Mouse (Mus musculus) lung, embryonic 15.5 days (tissue): ENCODE measurements around the gene Capzb. TPM values are rescaled to one million over a fixed set of nuclear protein-coding genes. Genes with fewer than 3 reads are reported as not detected.

ENCODE experiments used
- ATAC-seq: fragments of 200-750 bp; cut with Nextera tagmentation; 2 replicates; pipeline ENCODE4 v1.8.0; 2017; ENCODE audit warnings: moderate number of reproducible peaks, borderline replicate concordance; ENCODE audit not compliant: low FRiP score, low TSS enrichment; ENCODE audit errors: extremely low read depth
- H3K27ac ChIP-seq: fragments of 300-500 bp; sonication (generic); 2 replicates; pipeline ENCODE4 v1.5.1; 2015; ENCODE audit warnings: moderate library complexity, mild to moderate bottlenecking, inconsistent platforms
- H3K27me3 ChIP-seq: fragments of 300-500 bp; sonication (generic); 2 replicates; pipeline ENCODE4 v1.6.1; 2015; ENCODE audit warnings: inconsistent platforms
- H3K36me3 ChIP-seq: fragments of 300-500 bp; sonication (generic); 2 replicates; pipeline ENCODE4 v1.6.1; 2015; ENCODE audit warnings: inconsistent platforms
- H3K4me1 ChIP-seq: fragments of 300-500 bp; sonication (generic); 2 replicates; pipeline ENCODE4 v1.6.1; 2015; ENCODE audit warnings: inconsistent platforms
- H3K4me2 ChIP-seq: fragments of 300-500 bp; sonication (generic); 2 replicates; pipeline ENCODE4 v1.6.1; 2015; ENCODE audit warnings: inconsistent platforms, mild to moderate bottlenecking, moderate library complexity
- H3K4me3 ChIP-seq: fragments of 300-500 bp; sonication (generic); 2 replicates; pipeline ENCODE4 v1.5.1; 2015; ENCODE audit warnings: mild to moderate bottlenecking, inconsistent platforms
- H3K9ac ChIP-seq: fragments of 300-500 bp; sonication (generic); 2 replicates; pipeline ENCODE4 v1.6.1; 2015; ENCODE audit warnings: inconsistent platforms
- H3K9me3 ChIP-seq: fragments of 300-500 bp; sonication (generic); 2 replicates; pipeline ENCODE4 v1.6.1; 2016; ENCODE audit warnings: inconsistent platforms
- WGBS: fragments of 180-500 bp; shearing (Covaris S2); methylation state at CpG from one replicate; pipeline ENCODE4 v1.1.7; 2015; 5-methylcytosine and 5-hydroxymethylcytosine counted together
- polyA plus RNA-seq: library from polyadenylated mRNA; unstranded; fragments of >200 nt; fragmentation: Nextera tagmentation; extraction: Ambion mirVana; gene quantifications from 2 replicates; pipeline ENCODE4 v1.2.1, GENCODE M21; 2015

Capzb gene
- polyA plus RNA-seq, 1 experiment from 2014 or later = 467 TPM

DNA sequence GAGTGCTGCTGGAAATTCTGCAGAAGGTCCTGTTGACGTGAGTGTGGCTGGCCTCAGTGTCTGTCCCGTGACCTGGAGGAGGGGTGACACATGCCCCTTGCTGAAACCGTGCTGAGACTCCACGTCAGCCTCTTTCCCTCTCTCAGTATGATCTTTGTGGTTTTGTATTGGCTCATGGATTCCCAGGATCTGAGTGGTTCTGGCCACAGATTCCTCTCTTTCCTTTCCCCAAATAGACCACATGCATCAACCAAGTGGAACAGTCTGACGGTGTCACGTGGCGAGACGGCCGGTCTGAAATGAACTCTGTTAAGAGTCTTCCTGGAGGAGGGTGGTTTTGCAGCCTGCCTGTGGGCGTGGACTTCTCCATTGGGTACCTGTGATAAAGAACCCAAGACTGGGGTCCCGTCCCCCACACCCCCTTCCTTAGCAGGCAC is 21.3 kb downstream of the Capzb start:
- Histone ChIP-seq H3K4me3 (no peak overlapping the region), H3K4me1 (peaks cover 67% of the 10 kb centered on the region), H3K27ac (no peak overlapping the region), H3K36me3 (peaks cover 7% of the 10 kb centered on the region; the same call in 1 of the 2 replicates), H3K9ac (no peak overlapping the region), H3K27me3 (no peaks in the 10 kb centered on the region), H3K9me3 (no peaks in the 10 kb centered on the region), H3K4me2 (no peak overlapping the region)
- WGBS = 47% methylated on average over 11 of the region's 11 CpGs
- ATAC-seq = no peak

DNA sequence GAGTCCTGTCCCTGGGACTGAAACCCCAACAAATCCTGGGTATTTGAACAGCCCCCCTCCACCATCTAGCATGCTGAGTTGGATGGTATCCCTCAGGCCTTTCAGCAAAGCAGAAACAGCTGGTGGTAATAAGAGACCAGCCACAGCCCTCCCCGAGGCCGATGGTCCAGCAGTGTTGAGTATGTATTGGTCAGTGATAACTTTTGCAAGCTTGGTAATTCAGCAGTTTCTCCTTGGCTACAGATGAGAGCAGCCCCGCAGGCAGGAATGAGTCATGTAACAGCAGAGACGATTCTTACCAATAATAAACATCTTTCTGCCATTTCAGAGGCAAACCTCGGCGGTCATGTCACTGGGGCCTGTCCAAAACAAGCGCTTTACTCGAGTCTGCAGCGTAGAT is 23.9 kb downstream of the Capzb start:
- ATAC-seq = no peak
- peaks cover 7% of the 10 kb centered on the region; the same call in 1 of the 2 replicates for H3K36me3 ChIP-seq
- no peak overlapping the region for H3K9ac ChIP-seq
- H3K4me2 ChIP-seq = no peak overlapping the region
- no peak overlapping the region for H3K27ac ChIP-seq
- H3K4me3 ChIP-seq = no peak overlapping the region
- 62% methylated on average over 9 of the region's 9 CpGs for WGBS
- H3K4me1 ChIP-seq = peaks cover 55% of the 10 kb centered on the region
- H3K27me3 ChIP-seq = no peaks in the 10 kb centered on the region
- H3K9me3 ChIP-seq = no peaks in the 10 kb centered on the region

DNA sequence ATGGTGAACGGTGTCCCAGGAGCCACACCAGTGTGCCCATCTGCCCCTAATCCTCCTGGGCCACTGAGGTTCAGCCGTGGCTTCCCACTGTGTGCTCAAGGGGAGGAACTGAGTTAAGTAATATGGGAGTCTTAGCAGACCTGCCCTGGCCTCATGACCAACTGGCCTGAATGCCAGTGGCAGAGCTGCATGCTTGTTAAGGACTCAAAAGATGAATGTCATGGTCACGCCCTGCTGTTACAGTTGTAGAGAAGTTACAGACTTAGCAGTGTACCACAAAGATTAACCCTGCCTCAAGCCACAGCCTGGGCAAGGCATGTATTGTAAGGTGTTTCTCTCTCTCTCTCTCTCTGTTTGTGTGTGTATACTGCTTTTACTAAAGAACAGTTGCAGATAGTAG is 25.8 kb downstream of the Capzb start:
- Histone ChIP-seq H3K27ac (no peak overlapping the region), H3K4me3 (no peak overlapping the region), H3K9ac (no peak overlapping the region), H3K4me2 (no peak overlapping the region), H3K27me3 (no peaks in the 10 kb centered on the region), H3K36me3 (peaks cover 7% of the 10 kb centered on the region; the same call in 1 of the 2 replicates), H3K4me1 (peaks cover 37% of the 10 kb centered on the region), H3K9me3 (no peaks in the 10 kb centered on the region)
- ATAC-seq = no peak
- WGBS = 90% methylated on average over 3 of the region's 3 CpGs

DNA sequence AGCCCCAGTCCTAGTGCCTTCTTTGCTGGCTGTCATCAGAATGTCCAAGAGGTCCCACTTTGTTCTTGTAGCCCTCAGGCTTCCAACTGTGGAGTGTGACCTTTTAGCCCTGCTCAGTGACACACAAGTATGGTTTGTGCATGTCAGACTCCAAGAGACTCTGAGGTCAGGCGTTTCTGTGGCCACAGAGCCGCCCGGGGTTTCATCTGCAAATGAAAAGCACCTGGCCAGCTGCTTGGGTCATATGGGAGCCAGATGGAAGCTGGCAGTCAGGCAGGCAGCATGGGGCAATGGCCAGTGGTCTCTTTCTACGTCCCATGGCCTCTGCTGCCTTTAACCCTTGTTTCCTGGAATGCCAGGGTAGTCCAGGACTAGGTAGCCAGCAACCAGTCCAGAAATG is 27.0 kb downstream of the Capzb start:
- no peak overlapping the region for H3K27ac ChIP-seq
- no peak overlapping the region for H3K4me3 ChIP-seq
- 87% methylated on average over 4 of the region's 4 CpGs for WGBS
- H3K9me3 ChIP-seq = no peaks in the 10 kb centered on the region
- no peaks in the 10 kb centered on the region for H3K27me3 ChIP-seq
- no peak for ATAC-seq
- peaks cover 26% of the 10 kb centered on the region for H3K4me1 ChIP-seq
- H3K4me2 ChIP-seq = no peak overlapping the region
- H3K9ac ChIP-seq = no peak overlapping the region
- H3K36me3 ChIP-seq = peaks cover 7% of the 10 kb centered on the region; the same call in 1 of the 2 replicates

DNA sequence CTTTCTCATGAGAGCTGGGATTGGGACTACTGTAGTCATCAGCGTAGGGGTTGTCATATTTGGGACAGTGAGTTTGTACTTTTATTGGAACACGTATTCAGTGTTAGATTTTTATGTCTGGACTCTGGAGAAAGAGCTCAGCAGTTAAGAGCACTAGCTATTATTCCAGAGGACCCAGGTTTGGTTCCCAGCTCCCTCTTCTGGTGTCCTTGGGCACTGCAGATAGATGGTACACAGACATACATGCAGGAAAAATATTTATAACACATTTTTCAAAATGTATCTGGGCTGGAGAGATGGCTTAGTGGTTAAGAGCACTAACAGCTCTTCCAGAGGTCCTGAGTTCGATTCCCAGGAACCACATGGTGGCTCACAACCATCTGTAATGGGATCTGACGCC is 28.3 kb downstream of the Capzb start:
- Histone ChIP-seq H3K4me1 (peaks cover 17% of the 10 kb centered on the region), H3K9ac (no peak overlapping the region), H3K36me3 (peaks cover 7% of the 10 kb centered on the region), H3K4me3 (no peak overlapping the region), H3K27me3 (no peaks in the 10 kb centered on the region), H3K9me3 (no peaks in the 10 kb centered on the region), H3K27ac (no peak overlapping the region), H3K4me2 (no peak overlapping the region)
- no peak for ATAC-seq
- WGBS = 94% methylated on average over 4 of the region's 4 CpGs

DNA sequence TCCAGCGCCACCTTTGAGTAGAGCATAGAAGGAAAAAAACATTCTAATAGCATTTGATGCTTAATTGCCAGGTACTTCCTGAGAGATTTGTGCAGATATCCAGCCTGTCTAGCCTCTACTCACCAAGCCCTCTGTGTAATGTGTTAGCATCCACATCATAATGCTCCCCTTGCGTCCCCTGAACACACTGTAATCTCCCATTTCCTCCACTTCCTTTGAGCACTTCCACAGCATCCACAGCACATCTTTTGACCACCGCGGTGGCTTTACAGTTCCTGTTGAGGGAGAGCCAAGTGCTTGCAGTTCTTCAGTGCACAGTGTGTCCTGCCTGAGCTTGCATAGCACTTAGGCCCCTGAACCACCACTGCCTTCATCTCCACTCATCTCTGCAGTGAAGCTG is 29.1 kb downstream of the Capzb start:
- H3K27ac ChIP-seq = no peak overlapping the region
- peaks cover 18% of the 10 kb centered on the region; the same call in 1 of the 2 replicates for H3K4me1 ChIP-seq
- WGBS = 82% methylated on average over 4 of the region's 4 CpGs

DNA sequence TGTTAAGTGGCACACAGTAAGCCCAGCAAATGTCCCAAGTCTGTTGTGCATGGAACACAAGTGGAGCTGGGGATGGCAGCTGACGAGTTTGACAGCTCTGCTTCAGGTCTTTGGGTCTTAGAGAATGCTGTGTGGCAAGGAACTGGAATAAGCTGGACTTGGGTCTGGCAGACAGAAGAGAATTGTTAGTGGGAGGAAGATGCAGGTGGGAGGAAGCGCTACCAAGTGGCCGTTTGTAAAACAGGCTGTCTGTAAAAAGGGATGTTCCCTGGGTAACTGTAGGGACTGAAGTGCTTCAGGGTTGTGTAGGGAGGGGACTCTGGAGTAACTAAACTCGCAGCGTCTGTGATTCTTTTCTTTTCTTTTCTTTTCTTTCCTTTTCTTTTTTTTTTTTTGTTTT is 32.4 kb downstream of the Capzb start:
- Histone ChIP-seq H3K4me2 (no peak overlapping the region), H3K27ac (no peak overlapping the region), H3K9ac (no peak overlapping the region), H3K27me3 (no peaks in the 10 kb centered on the region), H3K9me3 (no peaks in the 10 kb centered on the region), H3K4me3 (no peak overlapping the region), H3K36me3 (peaks cover 8% of the 10 kb centered on the region), H3K4me1 (peaks cover 37% of the 10 kb centered on the region)
- WGBS = 74% methylated on average over 5 of the region's 5 CpGs
- no peak for ATAC-seq

More for the DNA sequence above, 29.1 kb downstream of the Capzb start:
- ATAC-seq = no peak
- no peak overlapping the region for H3K9ac ChIP-seq
- H3K9me3 ChIP-seq = no peaks in the 10 kb centered on the region
- peaks cover 15% of the 10 kb centered on the region for H3K36me3 ChIP-seq
- no peaks in the 10 kb centered on the region for H3K27me3 ChIP-seq
- no peak overlapping the region for H3K4me3 ChIP-seq
- no peak overlapping the region for H3K4me2 ChIP-seq

DNA sequence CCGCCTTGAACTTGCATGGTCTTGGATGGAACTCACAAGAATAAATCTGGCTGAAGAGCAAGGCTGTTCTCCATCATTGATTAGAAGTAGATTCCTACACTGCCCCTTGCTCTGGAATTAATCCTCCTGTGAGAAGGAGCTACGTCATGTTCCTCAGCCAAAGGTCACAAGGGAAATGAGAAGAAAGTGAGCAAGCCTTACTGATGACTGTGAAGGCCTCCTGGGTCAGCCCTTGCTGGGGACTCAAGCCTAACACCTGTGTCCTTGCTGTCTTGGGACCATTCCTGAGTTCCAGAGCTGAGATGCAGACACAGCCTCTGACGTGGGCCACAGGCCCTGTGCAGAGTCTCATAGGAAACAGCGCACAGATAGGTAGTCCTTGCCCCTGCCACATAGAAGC is 33.2 kb downstream of the Capzb start:
- Histone ChIP-seq H3K9me3 (no peaks in the 10 kb centered on the region), H3K4me1 (peaks cover 45% of the 10 kb centered on the region), H3K27ac (no peak overlapping the region), H3K27me3 (no peaks in the 10 kb centered on the region), H3K9ac (no peak overlapping the region), H3K36me3 (peaks cover 8% of the 10 kb centered on the region), H3K4me3 (no peak overlapping the region), H3K4me2 (no peak overlapping the region)
- no peak for ATAC-seq
- 78% methylated on average over 4 of the region's 4 CpGs for WGBS

DNA sequence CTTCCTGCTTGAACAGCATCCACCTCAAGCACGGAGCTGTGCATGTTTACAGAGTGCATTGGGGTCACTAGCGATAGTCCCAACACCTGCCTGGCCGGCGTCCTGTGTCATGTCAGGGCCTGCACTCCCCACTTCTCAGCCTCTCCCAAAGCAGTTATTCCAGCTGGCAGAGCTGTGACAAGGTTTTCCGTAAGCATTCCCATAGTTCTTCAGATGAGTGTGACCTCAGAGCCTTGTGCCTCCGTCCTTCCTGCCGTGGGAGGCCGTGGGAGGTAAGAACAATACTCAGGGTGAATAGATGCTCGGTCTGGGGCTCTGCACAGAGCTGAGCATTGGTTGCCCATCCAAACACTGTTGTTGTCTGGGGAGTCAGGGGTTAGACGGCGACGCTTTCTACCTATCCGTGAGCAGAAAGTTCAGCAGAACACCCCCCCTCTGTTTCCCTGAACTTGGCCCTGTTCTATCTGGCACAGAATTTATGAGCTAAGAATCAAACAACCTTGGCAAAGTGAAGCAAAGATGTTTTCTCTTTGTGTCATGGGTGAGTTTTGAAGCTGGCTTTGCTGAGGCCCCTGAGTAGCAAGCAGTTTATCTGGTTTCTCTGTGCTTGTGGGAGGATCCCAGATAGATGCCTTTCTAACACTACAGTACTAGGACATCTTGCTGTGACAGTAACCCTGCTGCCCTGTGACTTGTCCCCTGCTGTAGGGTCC is 34.0 kb downstream of the Capzb start:
- Histone ChIP-seq H3K27me3 (no peaks in the 10 kb centered on the region), H3K36me3 (peaks cover 8% of the 10 kb centered on the region), H3K9ac (no peak overlapping the region), H3K4me1 (peaks cover 47% of the 10 kb centered on the region), H3K4me2 (no peak overlapping the region), H3K27ac (0 out of 2 replicates have a peak overlapping the region, but pooled peaks have one; percentile 34), H3K4me3 (no peak overlapping the region), H3K9me3 (no peaks in the 10 kb centered on the region)
- 71% methylated on average over 13 of the region's 13 CpGs for WGBS
- ATAC-seq = no peak

DNA sequence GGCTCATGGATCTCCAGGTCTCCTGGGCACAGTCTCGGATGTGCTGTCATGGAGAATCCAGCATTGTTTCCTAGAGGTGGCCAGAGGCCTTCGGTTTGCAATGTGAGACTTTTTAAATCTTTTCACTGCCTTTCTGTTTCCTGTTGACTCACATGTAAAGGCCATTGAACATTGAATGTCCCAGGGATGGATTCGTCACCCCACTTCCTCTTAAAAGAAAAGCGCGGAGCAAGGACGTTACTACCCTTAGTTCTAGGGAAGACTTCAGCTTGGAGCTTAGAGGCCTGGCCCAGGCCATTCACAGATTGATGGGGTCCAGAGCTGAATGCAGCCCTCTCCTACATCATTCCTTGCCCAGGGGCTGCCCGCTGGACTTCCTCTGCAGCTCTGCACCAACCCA is 35.2 kb downstream of the Capzb start:
- 85% methylated on average over 7 of the region's 7 CpGs for WGBS
- Histone ChIP-seq H3K9me3 (no peaks in the 10 kb centered on the region), H3K27ac (no peak overlapping the region), H3K27me3 (no peaks in the 10 kb centered on the region), H3K4me1 (peaks cover 60% of the 10 kb centered on the region), H3K4me3 (no peak overlapping the region), H3K36me3 (peaks cover 8% of the 10 kb centered on the region), H3K4me2 (no peak overlapping the region), H3K9ac (no peak overlapping the region)
- ATAC-seq = no peak

DNA sequence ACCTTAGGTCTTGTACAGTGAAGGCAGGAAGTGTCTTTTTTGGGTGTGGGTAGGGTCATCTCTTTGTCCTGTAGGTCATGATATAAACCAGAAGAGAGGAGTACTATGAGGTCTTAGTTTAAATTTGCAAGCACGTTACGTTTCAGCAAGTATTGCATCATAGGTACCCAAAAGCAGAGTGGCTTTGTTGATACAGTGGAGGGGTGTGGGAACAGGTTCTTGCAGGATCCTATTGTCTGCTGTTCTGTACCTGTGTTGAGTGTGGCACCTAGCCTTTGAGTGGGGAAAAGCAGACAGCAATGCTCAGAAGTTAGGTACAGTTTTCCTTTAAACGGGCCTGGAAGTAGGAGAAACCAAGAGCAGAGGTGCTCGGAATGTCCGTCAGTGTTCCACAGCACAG is 36.6 kb downstream of the Capzb start:
- peaks cover 69% of the 10 kb centered on the region for H3K4me1 ChIP-seq
- 67% methylated on average over 5 of the region's 5 CpGs for WGBS
- no peak for ATAC-seq

DNA sequence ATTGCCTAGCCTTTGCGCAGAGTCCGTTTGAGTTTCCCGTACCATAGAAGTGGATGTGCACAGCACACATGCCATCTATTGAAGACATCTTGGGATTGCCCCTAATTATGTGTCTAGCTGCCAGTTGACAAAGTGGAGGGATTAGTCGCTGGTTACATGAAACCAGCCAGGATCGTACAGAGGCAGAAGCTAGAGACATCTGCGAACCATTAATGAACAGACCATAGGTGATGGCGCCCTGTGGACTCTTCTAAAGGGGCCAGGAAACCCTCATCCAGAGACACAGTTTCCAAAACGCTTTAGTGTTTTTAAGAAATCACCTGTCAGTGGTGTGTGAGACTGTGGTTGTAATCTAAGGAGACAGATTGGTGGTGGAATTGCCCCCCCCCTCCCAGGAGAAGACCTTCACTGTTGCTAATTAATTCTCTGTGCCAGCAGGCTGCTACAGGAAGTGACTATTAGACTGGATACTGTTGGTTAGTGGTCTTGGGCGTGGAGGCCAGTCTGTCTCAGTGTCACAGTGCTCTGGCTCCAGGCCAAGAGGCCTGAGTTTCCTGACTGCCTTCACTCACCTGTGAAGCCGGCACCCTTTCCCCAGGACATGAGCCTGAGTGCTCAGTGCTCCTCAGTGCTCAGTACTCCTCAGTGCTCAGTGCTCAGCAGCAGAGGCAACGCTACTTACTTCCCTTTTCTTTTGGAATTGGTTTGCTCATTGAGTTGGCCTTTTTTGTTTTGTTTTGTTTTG is 37.8 kb downstream of the Capzb start:
- Histone ChIP-seq H3K4me1 (peaks cover 69% of the 10 kb centered on the region), H3K9ac (no peak overlapping the region), H3K4me3 (no peak overlapping the region), H3K9me3 (no peaks in the 10 kb centered on the region), H3K36me3 (peaks cover 11% of the 10 kb centered on the region), H3K27ac (no peak overlapping the region), H3K4me2 (no peak overlapping the region), H3K27me3 (no peaks in the 10 kb centered on the region)
- WGBS = 58% methylated on average over 11 of the region's 11 CpGs
- ATAC-seq = no peak

More for the DNA sequence above, 36.6 kb downstream of the Capzb start:
- Histone ChIP-seq H3K4me3 (no peak overlapping the region), H3K36me3 (peaks cover 11% of the 10 kb centered on the region), H3K27ac (no peak overlapping the region), H3K27me3 (no peaks in the 10 kb centered on the region), H3K4me2 (no peak overlapping the region), H3K9ac (no peak overlapping the region), H3K9me3 (no peaks in the 10 kb centered on the region)
